Mouse (Mus musculus) limb, embryonic 14.5 days (tissue): Measurements from ENCODE around the gene Arsa. TPM values are rescaled to one million over a fixed set of nuclear protein-coding genes. Genes with fewer than 3 reads are reported as not detected.
"Not testable (repeated sequence)": the region's sequence is repeated elsewhere in the genome, so short reads cannot be mapped to it uniquely, and the experiment has no call there.

Experiments
- ATAC-seq: fragments of 200-750 bp; cut with Nextera tagmentation; 2 replicates; pipeline ENCODE4 v1.8.0; 2017; ENCODE audit warnings: low read depth, moderate number of reproducible peaks, moderate TSS enrichment; ENCODE audit not compliant: low FRiP score
- DNase-seq: peaks from one replicate; pipeline ENCODE4 v3.0.0-alpha.2; 2015; ENCODE audit warnings: low spot score
- H3K27ac ChIP-seq: fragments of 300-500 bp; sonication (generic); replicated peaks from 2 replicates; pipeline ENCODE4 v1.5.1; 2014; ENCODE audit warnings: low read depth, mild to moderate bottlenecking, low read length, moderate library complexity, mixed read lengths
- H3K27me3 ChIP-seq: fragments of 300-500 bp; sonication (generic); 2 replicates; pipeline ENCODE4 v1.6.1; 2014; ENCODE audit warnings: low read length, mixed read lengths; ENCODE audit not compliant: control insufficient read depth, insufficient read depth
- H3K36me3 ChIP-seq: fragments of 300-500 bp; sonication (generic); 2 replicates; pipeline ENCODE4 v1.6.1; 2014; ENCODE audit warnings: mild to moderate bottlenecking, low read length, moderate library complexity, mixed read lengths; ENCODE audit not compliant: control insufficient read depth, insufficient read depth
- H3K4me1 ChIP-seq: fragments of 300-500 bp; sonication (generic); 2 replicates; pipeline ENCODE4 v1.6.1; 2014; ENCODE audit warnings: antibody characterized with exemption, low read length, mixed read lengths; ENCODE audit not compliant: control insufficient read depth, insufficient read depth
- H3K4me2 ChIP-seq: fragments of 300-500 bp; sonication (generic); replicated peaks from 2 replicates; pipeline ENCODE4 v1.6.1; 2014; ENCODE audit warnings: low read depth, mild to moderate bottlenecking, low read length, moderate library complexity; ENCODE audit not compliant: severe bottlenecking
- H3K4me3 ChIP-seq: fragments of 300-500 bp; sonication (generic); replicated peaks from 2 replicates; pipeline ENCODE4 v1.5.1; 2014; ENCODE audit warnings: low read length
- H3K9ac ChIP-seq: fragments of 300-500 bp; sonication (generic); 2 replicates; pipeline ENCODE4 v1.6.1; 2014; ENCODE audit warnings: mild to moderate bottlenecking, low read depth, low read length, moderate library complexity; ENCODE audit not compliant: severe bottlenecking
- H3K9me3 ChIP-seq: fragments of 300-500 bp; sonication (generic); 2 replicates; pipeline ENCODE4 v1.6.1; 2016; ENCODE audit warnings: low read length; ENCODE audit not compliant: control insufficient read depth
- POLR2A ChIP-seq: fragments of 200-500 bp; IDR thresholded peaks from 2 replicates; pipeline ENCODE4 v1.8.0; 2012; ENCODE audit warnings: inconsistent platforms, mild to moderate bottlenecking, moderate library complexity, borderline replicate concordance; ENCODE audit not compliant: insufficient read depth, insufficient read length; ENCODE audit errors: extremely low read depth
- WGBS: fragments of 180-500 bp; shearing (Covaris S2); extraction: QIAGEN DNeasy Blood & Tissue Kit; methylation state at CpG from one replicate; pipeline ENCODE4 v1.1.7; 2014; 5-methylcytosine and 5-hydroxymethylcytosine counted together
- polyA plus RNA-seq, 2 experiments: library from polyadenylated mRNA; depleted of rRNA in 1 of 2; stranded (reverse) in 1 of 2; unstranded in 1 of 2; fragments of >200 nt; fragmentation: Nextera tagmentation in 1 of 2; extraction: Ambion mirVana in 1 of 2; gene quantifications; 2 replicates each; pipeline versions ENCODE4 v1.2.1 to v1.2.3; 2012 to 2014

Gene Arsa
- polyA plus RNA-seq, 2 experiments = 18.3 to 30.7 TPM

DNA sequence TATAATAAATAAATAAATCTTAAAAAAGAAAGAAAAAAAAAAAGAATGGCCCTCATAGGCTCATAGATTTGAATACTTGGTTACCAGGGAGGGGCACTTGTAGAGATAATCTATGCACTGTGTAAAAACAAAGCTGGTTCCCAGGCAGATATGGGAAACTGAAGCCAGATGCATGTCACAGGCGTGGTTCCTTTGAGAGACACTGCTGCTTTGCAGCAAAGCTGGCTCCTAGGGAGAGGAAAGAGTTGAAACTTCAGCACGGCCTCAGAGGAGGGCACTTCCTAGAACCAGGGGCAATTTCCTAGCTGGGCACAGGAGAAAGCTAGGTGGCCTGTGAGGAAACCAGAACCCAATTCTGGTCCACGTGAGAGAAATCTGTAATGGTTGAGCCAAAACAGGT is 43.1 kb downstream of the Arsa start:
- DNase-seq (no peak), ATAC-seq (no peak)
- H3K4me1 ChIP-seq = no peaks in the 10 kb centered on the region
- H3K4me2 ChIP-seq = no peak overlapping the region
- 74% methylated on average over 3 of the region's 3 CpGs for WGBS
- no peak overlapping the region for H3K4me3 ChIP-seq
- H3K27ac ChIP-seq = no peak overlapping the region
- H3K9ac ChIP-seq = no peak overlapping the region
- H3K9me3 ChIP-seq = no peaks in the 10 kb centered on the region
- TF ChIP-seq POLR2A = no peak
- H3K27me3 ChIP-seq = no peaks in the 10 kb centered on the region
- H3K36me3 ChIP-seq = no peaks in the 10 kb centered on the region

- no peak overlapping the region for H3K27ac ChIP-seq
- H3K4me3 ChIP-seq = no peak overlapping the region
- H3K9me3 ChIP-seq = no peaks in the 10 kb centered on the region
- WGBS = 76% methylated on average over 4 of the region's 4 CpGs
- H3K4me1 ChIP-seq = peaks cover 6% of the 10 kb centered on the region
- DNase-seq (no peak), ATAC-seq (no peak)
- H3K9ac ChIP-seq = no peak overlapping the region
- 0 out of 2 replicates have a peak, but pooled peaks cover 2% of the 10 kb centered on the region for H3K36me3 ChIP-seq
- no peak for TF ChIP-seq POLR2A
- no peaks in the 10 kb centered on the region for H3K27me3 ChIP-seq
- H3K4me2 ChIP-seq = no peak overlapping the region
These were observed 44.3 kb downstream of the Arsa start for GRCm38 (mm10) chr15:89432946-89433345.

- no peak for TF ChIP-seq POLR2A
- Histone ChIP-seq H3K36me3 (peaks cover 9% of the 10 kb centered on the region), H3K27ac (no peak overlapping the region), H3K4me2 (no peak overlapping the region), H3K4me3 (no peak overlapping the region), H3K9me3 (no peaks in the 10 kb centered on the region), H3K4me1 (peaks cover 6% of the 10 kb centered on the region), H3K9ac (no peak overlapping the region), H3K27me3 (no peaks in the 10 kb centered on the region)
- WGBS = 86% methylated on average over 6 of the region's 6 CpGs
- no peak for ATAC-seq
- no peak for DNase-seq
These were observed 45.4 kb downstream of the Arsa start for GRCm38 (mm10) chr15:89431806-89432205.

GRCm38 (mm10) chr15:89431271-89431670 is 46.0 kb downstream of the Arsa start:
- Histone ChIP-seq H3K4me1 (peaks cover 6% of the 10 kb centered on the region), H3K9ac (no peak overlapping the region), H3K9me3 (no peaks in the 10 kb centered on the region), H3K4me3 (no peak overlapping the region), H3K4me2 (no peak overlapping the region), H3K27ac (no peak overlapping the region), H3K36me3 (peaks cover 14% of the 10 kb centered on the region), H3K27me3 (no peaks in the 10 kb centered on the region)
- DNase-seq (no peak), ATAC-seq (no peak)
- 83% methylated on average over 3 of the region's 3 CpGs for WGBS
- TF ChIP-seq POLR2A = no peak

GRCm38 (mm10) chr15:89430771-89431170 is 46.5 kb downstream of the Arsa start:
- not testable (repeated sequence) for H3K27ac ChIP-seq, H3K9me3 ChIP-seq, DNase-seq, H3K4me1 ChIP-seq, H3K9ac ChIP-seq, H3K4me3 ChIP-seq, ATAC-seq, H3K27me3 ChIP-seq
- Histone ChIP-seq H3K4me2 (peak overlapping the region; percentile 92; the same call in 1 of the 2 replicates), H3K36me3 (peaks cover 19% of the 10 kb centered on the region)
- WGBS = 88% methylated on average over 9 of the region's 9 CpGs

DNA sequence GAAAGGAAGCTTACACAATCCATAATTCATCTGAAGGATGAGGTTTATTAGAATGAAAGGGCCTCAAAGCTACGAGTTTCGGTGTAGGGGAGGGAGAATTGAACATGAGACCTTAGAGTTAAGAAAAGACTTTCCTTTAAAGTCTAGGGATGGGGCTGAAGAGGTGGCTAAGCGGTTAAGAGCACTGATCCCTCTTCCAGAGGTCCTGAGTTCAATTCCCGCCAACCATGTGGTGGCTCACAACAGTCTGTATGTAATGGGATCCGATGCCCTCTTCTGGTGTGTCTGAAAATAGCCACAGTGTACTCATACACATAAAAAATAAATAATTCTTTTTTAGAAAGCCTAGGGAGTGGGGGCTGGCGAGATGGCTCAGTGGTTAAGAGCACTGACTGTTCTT is 46.9 kb downstream of the Arsa start:
- 49% methylated on average over 6 of the region's 6 CpGs for WGBS

More for the DNA sequence above, 46.9 kb downstream of the Arsa start:
- H3K36me3 ChIP-seq = peaks cover 19% of the 10 kb centered on the region
- H3K4me3 ChIP-seq = peak overlapping the region; percentile 68
- H3K4me1 ChIP-seq = peaks cover 6% of the 10 kb centered on the region
- peak overlapping the region; percentile 92 for H3K27ac ChIP-seq
- peak overlapping the region; percentile 92 for H3K4me2 ChIP-seq
- no peaks in the 10 kb centered on the region for H3K9me3 ChIP-seq
- no peak for ATAC-seq
- DNase-seq = no peak
- no peaks in the 10 kb centered on the region for H3K27me3 ChIP-seq
- 0 out of 2 replicates have a peak overlapping the region, but pooled peaks have one; percentile 72 for H3K9ac ChIP-seq
- TF ChIP-seq POLR2A = no peak
